Mouse (Mus musculus): ENCODE measurements around the gene Cdk13. TPM values are rescaled to one million over a fixed set of nuclear protein-coding genes. Genes with fewer than 3 reads are reported as not detected.

Cdk13 gene
- total and polyA plus RNA-seq, 2 experiments from 2014 or later = 11.6 to 108 TPM

DNA sequence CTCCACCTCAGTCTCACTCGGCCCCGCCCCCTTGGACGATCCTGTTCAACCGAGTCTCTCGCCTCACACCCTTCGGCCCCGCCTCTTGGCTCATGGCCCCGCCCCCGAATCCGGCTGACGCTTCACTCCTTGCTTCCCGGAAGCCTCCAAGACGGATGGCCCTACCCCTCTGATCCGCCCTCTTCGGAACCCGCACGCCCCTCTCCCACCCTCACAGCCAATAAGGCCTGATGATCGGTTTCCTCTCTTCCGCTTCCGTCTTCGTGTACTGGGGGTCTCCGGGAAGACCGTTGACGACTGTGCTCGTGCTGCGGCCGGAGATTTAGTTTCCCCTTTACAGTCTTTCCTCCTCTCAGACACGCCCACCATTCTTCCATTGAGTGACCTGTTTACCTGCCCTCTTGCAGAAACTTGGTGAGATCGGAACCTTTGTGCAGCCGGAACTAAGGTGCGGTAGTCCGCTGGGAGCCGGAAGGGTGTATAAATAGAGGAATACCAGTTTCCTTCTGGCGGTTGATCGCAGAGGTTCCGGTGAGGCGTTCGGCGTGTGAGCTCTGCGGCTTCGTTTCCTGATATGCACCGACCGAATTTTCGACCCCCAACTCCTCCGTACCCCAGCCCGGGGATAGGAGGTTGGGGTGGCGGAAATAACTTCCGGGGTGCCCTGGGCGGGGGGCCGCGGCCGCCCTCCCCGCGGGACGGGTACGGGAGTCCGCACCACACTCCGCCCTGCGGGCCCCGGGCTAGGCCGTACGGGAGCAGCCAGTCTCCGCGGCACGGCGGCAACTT lies 109.8 kb downstream of the Cdk13 start, which contains the start of the genes Mplkip and Sugct:
Mplkip (plus strand) TSS at position 282 of the 789 bp plus-strand sequence.
Sugct (minus strand) TSS at position 643 of the 789 bp plus-strand sequence.
- no peak for TF ChIP-seq CTCF (IDR thresholded peaks at IDR 0.05; ENCODE audit: low read depth)

DNA sequence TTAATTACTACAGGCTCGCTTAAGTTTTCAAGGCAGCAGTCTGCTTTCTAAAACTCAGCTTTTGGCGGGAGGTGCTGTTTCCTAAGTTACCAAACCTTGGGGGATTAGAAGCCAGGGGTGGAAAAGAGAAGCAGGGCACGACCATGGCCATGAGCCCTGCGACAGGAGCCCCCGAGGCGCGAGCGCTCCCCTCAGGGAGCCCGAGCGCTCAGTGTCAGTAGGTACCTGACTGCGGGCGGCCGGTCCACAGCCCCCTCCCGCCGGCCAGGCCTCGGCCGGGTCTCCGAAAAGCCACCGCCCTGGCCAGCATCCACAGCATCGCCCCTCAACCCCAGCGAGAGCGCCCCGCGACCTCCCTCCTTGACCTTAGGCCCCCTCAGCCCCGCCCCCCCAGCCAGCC lies 110.5 kb downstream of the Cdk13 start:
- peak; percentile 73 for ATAC-seq
- Histone ChIP-seq H3K36me3 (ENCODE audit: insufficient read depth, low read length) (no peaks in the 10 kb centered on the region), H3K9ac (replicated peaks; ENCODE audit: low read length) (peak overlapping the region; percentile 86), H3K9me3 (ENCODE audit: low read length) (no peaks in the 10 kb centered on the region), H3K27me3 (ENCODE audit: insufficient read depth, low read length) (no peaks in the 10 kb centered on the region), H3K4me1 (ENCODE audit: insufficient read depth, low read length) (no peaks in the 10 kb centered on the region), H3K27ac (peak overlapping the region; percentile 90; the same call in 1 of the 2 replicates), H3K4me2 (ENCODE audit: low read depth, low read length) (peak overlapping the region; percentile 69), H3K4me3 (ENCODE audit: low read length) (peak overlapping the region; percentile 86)
- DNase-seq (ENCODE audit: low spot score) = peak; percentile 62
- TF ChIP-seq CTCF (IDR thresholded peaks at IDR 0.05; ENCODE audit: low read depth) = no peak
- under 1% methylated on average over 18 of the region's 25 CpGs for WGBS

More for the DNA sequence above, 109.8 kb downstream of the Cdk13 start, which contains the start of the genes Mplkip and Sugct:
- peak within 1 kb of the TSS; percentile 86 for H3K9ac ChIP-seq (replicated peaks; ENCODE audit: low read length)
- peak within 1 kb of the TSS; percentile 90 for H3K27ac ChIP-seq
- peak within 1 kb of the TSS; percentile 86 for H3K4me3 ChIP-seq (ENCODE audit: low read length)
- no peaks in the 10 kb centered on the region for H3K36me3 ChIP-seq (ENCODE audit: insufficient read depth, low read length)
- peak; percentile 99 for ATAC-seq
- WGBS = 2% methylated on average over 64 of the region's 66 CpGs
- no peaks in the 10 kb centered on the region for H3K4me1 ChIP-seq (ENCODE audit: insufficient read depth, low read length)
- peak within 1 kb of the TSS; percentile 81 for H3K4me2 ChIP-seq (ENCODE audit: low read depth, low read length)
- peak; percentile 100 for DNase-seq (ENCODE audit: low spot score)
- no peaks in the 10 kb centered on the region for H3K9me3 ChIP-seq (ENCODE audit: low read length)
- H3K27me3 ChIP-seq (ENCODE audit: insufficient read depth, low read length) = no peaks in the 10 kb centered on the region

DNA sequence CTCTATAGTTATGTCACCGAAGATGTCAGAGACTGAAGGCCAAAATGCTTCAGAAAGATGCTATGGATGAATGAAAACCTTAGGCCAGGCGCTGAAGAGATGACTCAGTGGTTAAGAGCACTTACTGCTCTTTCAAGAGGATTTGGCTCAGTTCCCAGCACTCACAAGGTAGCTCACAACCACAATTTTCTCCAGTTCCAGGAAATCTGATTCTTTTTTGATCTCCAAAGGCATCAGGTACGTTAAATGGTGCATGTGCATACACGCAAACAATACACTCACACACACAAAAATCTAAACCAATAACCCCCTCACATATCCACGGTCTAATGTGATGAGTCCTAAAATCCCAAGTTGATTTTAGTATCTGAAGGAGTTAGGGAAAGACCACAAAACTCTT lies 111.1 kb downstream of the Cdk13 start:
- H3K4me3 ChIP-seq (ENCODE audit: low read length) = peak overlapping the region; percentile 86
- no peak for TF ChIP-seq CTCF (IDR thresholded peaks at IDR 0.05; ENCODE audit: low read depth)
- no peaks in the 10 kb centered on the region for H3K36me3 ChIP-seq (ENCODE audit: insufficient read depth, low read length)
- no peak overlapping the region for H3K27ac ChIP-seq
- H3K9ac ChIP-seq (replicated peaks; ENCODE audit: low read length) = no peak overlapping the region
- H3K9me3 ChIP-seq (ENCODE audit: low read length) = no peaks in the 10 kb centered on the region
- WGBS = 69% methylated on average over 5 of the region's 5 CpGs
- ATAC-seq = no peak
- H3K27me3 ChIP-seq (ENCODE audit: insufficient read depth, low read length) = no peaks in the 10 kb centered on the region
- H3K4me1 ChIP-seq (ENCODE audit: insufficient read depth, low read length) = no peaks in the 10 kb centered on the region
- H3K4me2 ChIP-seq (ENCODE audit: low read depth, low read length) = peak overlapping the region; percentile 69
- DNase-seq (ENCODE audit: low spot score) = peak; percentile 19

DNA sequence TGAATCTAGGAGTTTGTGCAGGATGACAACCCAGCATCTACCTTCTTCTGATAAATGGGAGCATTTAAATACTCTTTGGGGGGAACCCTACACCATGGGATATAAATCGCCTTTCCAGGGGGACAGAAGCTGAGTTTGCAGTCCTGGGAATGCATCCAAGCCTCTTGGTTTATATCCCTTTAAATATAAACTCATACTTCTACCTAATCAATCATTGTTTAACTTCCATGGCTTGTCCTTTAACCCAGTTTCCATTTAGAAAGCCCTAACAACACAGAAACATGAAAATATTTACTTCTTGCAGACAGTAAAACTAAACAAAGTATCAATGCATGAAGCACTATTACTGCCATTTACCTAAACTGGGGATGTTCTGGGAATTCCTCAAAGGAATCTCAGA lies 113.5 kb downstream of the Cdk13 start:
- WGBS = 67% methylated on average over 1 of the region's 1 CpGs
- H3K9ac ChIP-seq (replicated peaks; ENCODE audit: low read length) = no peak overlapping the region

DNA sequence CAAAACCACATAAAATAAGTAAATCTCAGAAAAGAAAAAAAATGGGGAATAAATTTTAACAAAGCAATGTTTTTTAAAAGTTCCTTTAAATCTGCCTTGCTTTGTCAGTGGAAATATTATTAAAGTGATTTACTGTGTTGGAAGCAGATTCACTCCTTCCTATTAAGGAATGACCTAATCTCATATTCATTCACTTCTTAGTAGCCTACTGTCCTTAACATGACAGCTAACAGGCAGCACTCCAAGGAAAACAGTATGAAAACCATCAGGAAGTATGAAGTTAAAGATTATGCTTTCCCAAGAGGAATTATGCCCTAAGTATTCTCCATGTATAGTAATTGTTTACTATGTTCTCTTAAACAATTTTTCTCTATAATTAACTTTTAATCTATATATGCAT lies 114.2 kb downstream of the Cdk13 start:
- H3K36me3 ChIP-seq (ENCODE audit: insufficient read depth, low read length) = no peaks in the 10 kb centered on the region
- H3K9me3 ChIP-seq (ENCODE audit: low read length) = no peaks in the 10 kb centered on the region
- TF ChIP-seq CTCF (IDR thresholded peaks at IDR 0.05; ENCODE audit: low read depth) = no peak
- H3K27me3 ChIP-seq (ENCODE audit: insufficient read depth, low read length) = no peaks in the 10 kb centered on the region
- H3K4me1 ChIP-seq (ENCODE audit: insufficient read depth, low read length) = no peaks in the 10 kb centered on the region
- H3K27ac ChIP-seq = no peak overlapping the region
- DNase-seq (ENCODE audit: low spot score) = no peak
- no peak overlapping the region for H3K9ac ChIP-seq (replicated peaks; ENCODE audit: low read length)
- no peak overlapping the region for H3K4me2 ChIP-seq (ENCODE audit: low read depth, low read length)
- ATAC-seq = no peak
- no peak overlapping the region for H3K4me3 ChIP-seq (ENCODE audit: low read length)

More for the DNA sequence above, 113.5 kb downstream of the Cdk13 start:
- Histone ChIP-seq H3K36me3 (ENCODE audit: insufficient read depth, low read length) (no peaks in the 10 kb centered on the region), H3K9me3 (ENCODE audit: low read length) (no peaks in the 10 kb centered on the region), H3K27ac (no peak overlapping the region), H3K4me3 (ENCODE audit: low read length) (no peak overlapping the region), H3K27me3 (ENCODE audit: insufficient read depth, low read length) (no peaks in the 10 kb centered on the region), H3K4me1 (ENCODE audit: insufficient read depth, low read length) (no peaks in the 10 kb centered on the region), H3K4me2 (ENCODE audit: low read depth, low read length) (no peak overlapping the region)
- no peak for DNase-seq (ENCODE audit: low spot score)
- no peak for TF ChIP-seq CTCF (IDR thresholded peaks at IDR 0.05; ENCODE audit: low read depth)
- no peak for ATAC-seq

DNA sequence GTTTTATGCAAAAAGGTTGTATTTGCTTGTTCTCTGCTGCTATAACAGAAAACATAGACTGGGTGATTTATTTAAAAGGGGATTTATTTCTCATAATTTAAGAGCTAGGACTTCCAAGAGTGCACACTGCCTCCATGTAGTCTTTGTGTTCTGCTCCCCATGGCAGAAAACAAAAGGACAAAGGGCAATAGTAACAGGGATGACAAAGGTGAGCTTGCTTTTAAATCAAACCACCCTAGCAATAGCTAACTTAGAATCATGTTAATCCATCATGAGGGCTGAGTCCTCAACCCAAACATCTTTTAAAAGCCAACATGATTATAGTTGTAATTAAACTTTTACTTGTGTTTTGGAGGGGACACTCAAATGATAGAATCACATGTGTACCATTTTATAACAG lies 115.4 kb downstream of the Cdk13 start:
- ATAC-seq (no peak), DNase-seq (ENCODE audit: low spot score) (no peak)
- no peak overlapping the region for H3K4me2 ChIP-seq (ENCODE audit: low read depth, low read length)

DNA sequence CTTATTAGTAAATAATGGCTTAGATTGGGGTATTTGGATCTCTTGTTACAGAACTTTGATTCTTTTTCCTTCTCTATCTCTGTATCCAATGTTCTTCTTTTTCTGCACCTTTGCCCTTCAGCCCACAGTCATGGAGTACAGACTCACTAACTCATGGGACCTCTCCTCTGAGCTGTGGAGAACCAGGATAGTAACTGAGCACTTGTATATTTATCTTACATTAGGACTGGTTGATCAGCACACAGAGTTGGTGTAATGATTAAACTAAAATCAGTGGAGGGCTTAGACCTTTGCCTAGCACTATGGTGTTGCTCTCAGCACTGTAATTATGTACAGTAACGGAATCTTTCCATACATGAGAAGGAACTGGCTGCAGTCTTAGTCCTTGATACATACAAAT lies 133.8 kb downstream of the Cdk13 start:
- no peak for DNase-seq (ENCODE audit: low spot score)
- TF ChIP-seq CTCF (IDR thresholded peaks at IDR 0.05; ENCODE audit: low read depth) = no peak
- Histone ChIP-seq H3K4me1 (ENCODE audit: insufficient read depth, low read length) (no peaks in the 10 kb centered on the region), H3K4me2 (ENCODE audit: low read depth, low read length) (no peak overlapping the region), H3K27ac (no peak overlapping the region), H3K27me3 (ENCODE audit: insufficient read depth, low read length) (no peaks in the 10 kb centered on the region), H3K4me3 (ENCODE audit: low read length) (no peak overlapping the region), H3K36me3 (ENCODE audit: insufficient read depth, low read length) (no peaks in the 10 kb centered on the region), H3K9me3 (ENCODE audit: low read length) (no peaks in the 10 kb centered on the region), H3K9ac (replicated peaks; ENCODE audit: low read length) (no peak overlapping the region)
- no peak for ATAC-seq
- 72% methylated on average over 1 of the region's 1 CpGs for WGBS

More for the DNA sequence above, 115.4 kb downstream of the Cdk13 start:
- H3K4me1 ChIP-seq (ENCODE audit: insufficient read depth, low read length) = no peaks in the 10 kb centered on the region
- H3K4me3 ChIP-seq (ENCODE audit: low read length) = no peak overlapping the region
- H3K36me3 ChIP-seq (ENCODE audit: insufficient read depth, low read length) = no peaks in the 10 kb centered on the region
- no peak for TF ChIP-seq CTCF (IDR thresholded peaks at IDR 0.05; ENCODE audit: low read depth)
- H3K9ac ChIP-seq (replicated peaks; ENCODE audit: low read length) = no peak overlapping the region
- no peak overlapping the region for H3K27ac ChIP-seq
- H3K27me3 ChIP-seq (ENCODE audit: insufficient read depth, low read length) = no peaks in the 10 kb centered on the region
- H3K9me3 ChIP-seq (ENCODE audit: low read length) = no peaks in the 10 kb centered on the region
